Mouse (Mus musculus) ovary, postnatal 10 days (tissue): Measurements from ENCODE around the gene Baz1b.

Experiments used
- DNase-seq: peaks from one replicate; pipeline ENCODE4 v3.0.0; 2022; ENCODE audit warnings: low spot score

Gene Baz1b

DNA sequence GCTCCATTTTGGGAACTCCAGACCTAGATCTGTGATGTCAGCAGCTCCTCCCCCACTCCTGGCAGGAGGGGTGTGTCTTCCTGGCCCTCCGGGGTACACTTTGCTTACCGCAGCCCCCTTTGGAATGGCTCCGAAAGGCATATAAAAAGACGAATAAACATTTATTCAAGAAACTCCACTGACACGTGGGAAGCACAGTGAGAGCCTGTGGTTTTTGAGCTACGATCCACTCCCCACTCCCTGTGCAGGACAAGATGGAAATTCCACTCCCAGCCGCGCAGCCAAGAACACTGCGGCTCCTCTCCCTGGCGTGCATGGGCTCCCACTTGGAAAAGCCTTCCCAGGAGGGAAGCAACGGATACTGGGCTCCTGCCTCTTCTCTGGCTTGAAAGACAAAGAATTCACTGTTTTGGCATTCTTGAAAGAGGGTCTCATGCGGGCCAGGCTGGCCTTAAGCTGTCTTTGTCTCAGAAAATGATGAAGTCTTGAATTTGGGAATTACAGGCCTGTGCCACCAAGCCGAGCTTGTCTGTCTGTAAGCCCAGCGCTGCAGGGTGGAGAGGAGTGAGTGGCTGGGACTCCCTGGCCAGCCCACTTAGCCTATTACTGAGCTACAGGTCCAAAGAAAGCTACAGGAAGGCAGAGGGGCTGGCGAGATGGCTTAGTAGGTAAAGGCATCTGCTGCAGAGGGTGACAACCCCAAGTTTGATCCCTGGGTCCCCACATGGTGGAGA lies 87.8 kb downstream of the Baz1b start:
- no peak for DNase-seq

DNA sequence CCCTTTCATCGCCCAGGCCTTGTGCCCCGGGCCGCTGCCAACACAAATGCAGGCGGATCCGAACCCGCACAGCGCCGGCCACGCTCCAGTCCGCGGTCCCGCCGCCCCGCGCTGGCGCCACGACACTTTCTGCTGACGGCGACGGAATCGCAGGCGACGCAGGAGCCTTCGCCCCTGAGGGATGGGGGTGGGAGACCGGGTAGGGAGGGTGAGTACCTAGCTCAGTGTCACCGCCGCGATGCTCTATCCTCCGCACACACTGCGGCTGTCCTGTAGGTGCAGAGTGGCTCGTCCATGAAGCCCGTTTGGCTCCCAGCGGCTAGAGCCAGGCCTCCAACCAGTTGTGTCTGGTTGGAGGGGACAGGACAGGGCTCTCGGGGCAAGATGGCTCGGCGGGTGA lies 89.5 kb downstream of the Baz1b start:
- no peak for DNase-seq

DNA sequence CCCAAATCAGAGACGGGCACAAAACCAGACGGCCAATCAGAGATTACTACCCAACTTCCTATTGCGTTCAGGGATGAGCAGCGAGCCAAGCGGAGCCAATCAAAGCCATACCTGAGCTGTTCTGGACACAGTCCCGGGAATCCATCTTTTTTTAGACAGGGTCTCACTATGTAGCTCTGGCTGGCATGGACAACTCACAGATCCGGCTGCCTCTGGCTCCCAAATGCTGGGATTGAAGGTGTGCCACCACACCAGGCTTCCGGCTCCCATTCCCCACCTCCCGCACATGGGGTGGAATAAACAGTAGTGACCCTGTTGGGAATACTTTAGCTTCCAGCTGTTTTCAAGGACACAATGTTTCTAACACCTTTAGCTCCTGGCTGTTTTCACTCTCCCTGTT lies 93.2 kb downstream of the Baz1b start:
- no peak for DNase-seq

DNA sequence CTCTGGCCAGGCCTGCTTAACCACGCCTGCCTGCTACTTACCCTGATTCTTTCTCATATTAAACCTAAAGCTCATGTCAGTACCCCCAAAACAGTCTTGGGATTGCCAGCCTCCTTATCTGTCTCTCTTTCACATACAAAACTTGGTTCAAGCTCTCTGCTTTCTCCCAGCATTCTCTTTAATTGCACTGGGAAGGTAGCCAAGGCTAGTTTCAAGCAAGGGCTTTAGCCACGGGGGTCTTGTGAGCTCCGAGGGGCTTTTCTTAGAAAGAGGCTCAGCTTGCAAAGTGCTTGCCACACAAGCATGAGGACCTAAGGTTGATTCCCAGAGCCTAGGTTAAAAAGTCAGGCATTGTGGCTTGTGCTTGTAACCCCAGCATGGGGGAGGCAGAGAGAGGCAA lies 98.1 kb downstream of the Baz1b start:
- DNase-seq = no peak

DNA sequence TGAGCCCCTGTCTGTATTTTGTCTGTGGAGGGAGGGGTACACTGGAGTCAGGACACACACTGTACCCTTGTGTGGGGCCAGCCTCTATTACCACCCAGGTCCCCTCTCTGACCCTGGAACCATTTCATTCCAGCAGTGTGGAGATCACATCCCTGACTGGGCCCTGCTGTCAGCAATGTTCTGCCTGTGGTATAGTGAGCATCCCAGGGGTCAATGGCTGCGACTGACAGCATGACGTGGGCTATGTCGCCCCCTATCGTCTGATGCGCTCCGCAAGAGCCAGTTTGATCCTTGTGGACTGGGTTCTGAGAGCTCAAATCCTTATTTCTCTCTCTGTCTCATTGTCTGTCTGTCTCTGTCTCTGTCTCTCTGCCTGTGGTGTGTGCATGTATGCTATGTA lies 99.1 kb downstream of the Baz1b start:
- DNase-seq = peak; percentile 56

DNA sequence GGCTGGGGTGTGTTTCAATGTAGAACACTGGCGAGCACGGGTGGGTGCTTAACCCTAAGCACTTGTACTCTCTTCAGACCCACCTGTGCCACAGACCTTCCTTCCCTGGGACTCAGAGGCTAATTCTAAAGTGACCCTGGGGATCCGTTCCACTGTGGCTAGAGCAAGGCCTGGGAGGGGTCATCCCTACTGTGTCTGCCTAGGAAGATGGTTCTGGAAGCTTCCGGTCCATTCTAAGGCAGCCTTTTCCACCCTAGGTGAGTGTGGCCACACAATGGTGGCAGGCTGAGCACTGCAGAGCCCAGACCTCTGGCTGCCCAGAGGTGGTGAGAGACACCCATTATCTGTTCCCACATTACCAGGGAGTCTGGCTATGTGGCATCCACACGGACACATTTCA lies 99.9 kb downstream of the Baz1b start:
- DNase-seq = no peak

DNA sequence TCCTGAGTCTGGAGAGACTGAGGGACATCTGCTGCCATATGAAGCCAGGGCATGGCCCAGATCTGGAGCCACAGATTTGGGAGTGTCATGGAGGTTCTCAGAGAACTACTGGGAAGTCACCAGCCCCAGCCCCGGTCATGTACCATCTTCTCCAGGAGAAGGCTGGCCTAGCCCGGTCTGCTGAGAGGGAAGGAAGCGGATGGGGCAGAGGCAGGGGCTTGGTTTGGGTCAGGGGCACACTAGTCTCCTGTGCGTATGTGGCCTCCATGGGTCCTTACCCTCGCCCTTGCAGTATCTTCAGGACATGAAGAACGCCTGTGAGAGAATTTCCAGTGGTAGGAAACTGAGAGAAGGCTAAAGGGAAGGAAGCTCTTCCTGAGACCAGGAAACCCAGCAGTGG lies 103.6 kb downstream of the Baz1b start:
- DNase-seq = no peak

DNA sequence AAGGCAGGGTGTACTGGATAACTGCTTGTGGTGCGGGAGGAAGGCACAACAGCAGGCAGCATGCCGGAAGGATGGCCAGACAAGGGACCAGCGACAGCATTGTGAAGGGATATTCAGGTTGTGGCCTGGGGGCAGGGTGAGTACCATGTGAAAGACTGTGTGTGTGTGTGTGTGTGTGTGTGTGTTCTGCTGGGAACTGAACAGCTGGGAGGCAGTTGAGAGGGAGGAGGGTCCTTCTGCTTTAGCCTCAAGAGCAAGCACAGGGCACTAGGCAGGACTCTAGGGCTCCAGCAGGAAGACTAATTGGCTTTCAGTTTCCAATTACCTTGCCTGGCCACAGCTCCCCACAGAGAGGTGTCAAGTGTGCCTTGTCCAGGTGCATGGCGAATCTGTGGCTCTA lies 104.1 kb downstream of the Baz1b start:
- DNase-seq = no peak

DNA sequence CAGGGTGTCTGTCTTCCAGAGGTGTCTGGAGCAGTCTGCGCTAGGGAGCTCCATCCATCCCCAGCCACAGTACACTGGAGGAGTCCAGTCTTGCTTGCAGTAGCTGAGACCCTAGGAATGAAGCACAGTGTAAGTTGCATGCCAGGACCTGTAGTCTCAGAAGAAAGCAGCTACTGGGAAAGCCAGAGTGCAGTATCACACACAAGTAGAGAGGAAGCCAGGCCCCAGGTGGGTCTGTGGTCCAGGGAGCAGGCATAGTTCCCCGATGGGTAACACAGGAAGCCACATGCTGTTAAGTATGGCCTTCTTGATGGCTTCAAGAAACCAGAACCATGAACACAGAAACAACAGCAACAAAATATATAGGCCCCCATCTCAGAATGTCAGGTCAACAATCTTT lies 104.9 kb downstream of the Baz1b start:
- DNase-seq = no peak
